In genomic region chr6:78460191-78460825, GRCm38 (mm10) we compare ENCODE assay signal across 11 mouse cellular contexts. TPM values are rescaled to one million over a fixed set of nuclear protein-coding genes. Genes with fewer than 3 reads are reported as not detected.
DNase-seq lines count a peak whose midpoint lies in the region; ATAC-seq lines count a peak whose summit lies in the region.
"Had no signal": no experiment of that assay in that cellular context is flagged by ENCODE, and none has a peak within 500 bp of the region (broad histone marks: within the 10 kb centered on the region; RNA-seq: fewer than 3 reads in every experiment).

No protein-coding gene starts in this region.

- ATAC-seq in CD4-positive, CD25-positive, alpha-beta regulatory T cell, adult 4 months = no peak

- DNase-seq in cerebellum, postnatal 14 days = peak; percentile 1
- DNase-seq in cerebellum, adult 9-11 months = no peak
- peak; percentile 17 to 19 for DNase-seq in frontal cortex, postnatal 14 days (ENCODE audit: low spot score in 2 of 2)
- DNase-seq in left cerebral cortex, adult 8-10 months (ENCODE audit: low spot score in 2 of 2) = peak; percentile 13 to 73
- peak; percentile 7 for DNase-seq in right cerebral cortex, postnatal 14 days
- DNase-seq in spleen, postnatal 14 days (ENCODE audit: low spot score in 2 of 2) = no peak
- DNase-seq in kidney, adult 11 months = no peak
- DNase-seq: kidney, postnatal 14 days; lung, postnatal 10 days had no signal

RNA-seq across cellular contexts. Expression of gene Reg3g, which starts 8.4 kb away (rescaled TPM):
- not detected for total RNA-seq in left cerebral cortex, adult 8-10 months (2022)
- polyA plus RNA-seq in CD4-positive, CD25-positive, alpha-beta regulatory T cell, adult 4 months (2017; shearing (Covaris generic)) = not detected
- polyA plus RNA-seq: heart, embryonic 14.5 days had no signal

RNA-seq across cellular contexts. Expression of gene Reg1, which starts 37.8 kb away (rescaled TPM):
- not detected for total RNA-seq in left cerebral cortex, adult 8-10 months (2022)
- not detected for polyA plus RNA-seq in CD4-positive, CD25-positive, alpha-beta regulatory T cell, adult 4 months (2017; shearing (Covaris generic))
- polyA plus RNA-seq: heart, embryonic 14.5 days had no signal

Comparison
In these comparisons a context has a peak if more than half of its experiments do, and no peak if none do; other contexts are left out.
1. DNase-seq: peak in cerebellum, postnatal 14 days (2 of 2), frontal cortex, postnatal 14 days (2 of 2), left cerebral cortex, adult 8-10 months (2 of 2) and right cerebral cortex, postnatal 14 days (single experiment); none in cerebellum, adult 9-11 months (single experiment), spleen, postnatal 14 days (0 of 2) and kidney, adult 11 months (single experiment).